Mouse (Mus musculus) ES-E14 (cell line): Measurements from ENCODE around the gene Cdca7l. TPM values are rescaled to one million over a fixed set of nuclear protein-coding genes. Genes with fewer than 3 reads are reported as not detected.
A peak's percentile ranks its signal among the peaks of the same experiment; 100 is the strongest.

Source experiments
- DNase-seq: peaks from one replicate; pipeline ENCODE4 v3.0.0-alpha.2; 2013; ENCODE audit warnings: low read depth, low spot score
- H3K27ac ChIP-seq: 2 replicates; pipeline ENCODE4 v1.5.1; 2012; ENCODE audit warnings: low read depth, mild to moderate bottlenecking, low read length, moderate library complexity, mixed read lengths; ENCODE audit not compliant: poor library complexity, insufficient read depth, severe bottlenecking
- H3K36me3 ChIP-seq: 2 replicates; pipeline ENCODE4 v1.6.1; 2012; ENCODE audit warnings: mild to moderate bottlenecking, low read length, moderate library complexity, mixed read lengths; ENCODE audit not compliant: control insufficient read depth, poor library complexity, insufficient read depth, severe bottlenecking
- H3K4me1 ChIP-seq, 2 experiments: fragments of 150-350 bp in 1 of 2; sonication (generic) in 1 of 2; 2 replicates each; pipeline ENCODE4 v1.6.1; 2012; ENCODE audit warnings: low read length in 2 of 2, mild to moderate bottlenecking in 1 of 2, mixed read lengths in 1 of 2; ENCODE audit not compliant: control insufficient read depth in 2 of 2, insufficient read depth in 2 of 2, poor library complexity in 1 of 2
- H3K4me3 ChIP-seq, 2 experiments: fragments of 150-350 bp in 1 of 2; sonication (generic) in 1 of 2; 2 replicates each; pipeline ENCODE4 v1.5.1; 2012; ENCODE audit warnings: low read length in 2 of 2, low read depth in 1 of 2, mild to moderate bottlenecking in 1 of 2, mixed read lengths in 1 of 2; ENCODE audit not compliant: insufficient read depth in 1 of 2, poor library complexity in 1 of 2, severe bottlenecking in 1 of 2
- H3K9ac ChIP-seq: 2 replicates; pipeline ENCODE4 v1.6.1; 2012; ENCODE audit warnings: low read depth, mild to moderate bottlenecking, low read length, mixed read lengths; ENCODE audit not compliant: poor library complexity, insufficient read depth, severe bottlenecking
- H3K9me3 ChIP-seq: fragments of 150-350 bp; sonication (generic); 2 replicates; pipeline ENCODE4 v1.6.1; 2012; ENCODE audit warnings: low read depth, mild to moderate bottlenecking, low read length; ENCODE audit not compliant: control insufficient read depth, insufficient read depth
- CHD2 ChIP-seq: IDR thresholded peaks from 2 replicates; pipeline ENCODE4 v1.6.1; 2014; ENCODE audit warnings: mild to moderate bottlenecking, low read depth, low read length, inconsistent platforms
- HCFC1 ChIP-seq: IDR thresholded peaks from 2 replicates; pipeline ENCODE4 v1.6.1; 2012; ENCODE audit warnings: low read length, inconsistent platforms, borderline replicate concordance; ENCODE audit not compliant: insufficient read depth
- MAFK ChIP-seq: IDR thresholded peaks from 2 replicates; pipeline ENCODE4 v1.6.1; 2014; ENCODE audit warnings: mild to moderate bottlenecking, low read depth, low read length, inconsistent platforms; ENCODE audit not compliant: insufficient read depth
- ZC3H11A ChIP-seq: IDR thresholded peaks from 2 replicates; pipeline ENCODE4 v1.6.1; 2012; ENCODE audit warnings: low read depth, mild to moderate bottlenecking, inconsistent platforms, low read length, borderline replicate concordance
- ZNF384 ChIP-seq: IDR thresholded peaks from 2 replicates; pipeline ENCODE4 v1.6.1; 2012; ENCODE audit warnings: low read depth, low read length, inconsistent platforms
- in situ Hi-C, 2 experiments: fragments of 600-800 bp; cut with MboI; formaldehyde crosslinking; loops; one replicate each; pipeline ENCODE4 v1.15.1; 2025; ENCODE audit warnings: low sequenced_read_pairs in 2 of 2, inconsistent platforms in 1 of 2; ENCODE audit not compliant: unreplicated experiment in 2 of 2
- total RNA-seq: library from RNA; depleted of rRNA; stranded (reverse); fragments of 300-350 nt; gene quantifications from 2 replicates; pipeline ENCODE4 v1.2.3, GENCODE M21; 2012

Gene Cdca7l
- total RNA-seq, 1 experiment: 20.5 TPM

DNA sequence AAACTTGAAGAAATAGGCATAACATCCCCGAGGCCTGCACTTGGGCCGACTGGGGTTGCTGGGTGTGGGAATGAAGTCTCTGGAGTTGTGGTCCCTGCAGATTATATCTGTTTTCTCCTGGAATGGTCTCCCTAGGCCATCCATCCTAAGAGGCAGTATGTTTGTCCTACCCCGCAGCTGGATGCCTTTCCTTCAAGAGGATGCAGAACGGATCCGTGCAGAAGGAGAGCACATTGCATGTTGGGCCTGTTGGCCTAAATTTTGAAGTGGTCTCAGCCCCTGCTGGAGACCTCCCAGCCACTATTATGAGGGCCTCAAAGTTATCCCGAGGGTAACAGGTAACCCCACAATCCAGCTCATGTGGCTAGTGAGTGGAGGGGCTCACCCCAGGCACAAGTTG is 44.5 kb downstream of the Cdca7l start:
- TF ChIP-seq CHD2 (no peak), ZC3H11A (no peak), ZNF384 (no peak), HCFC1 (no peak), MAFK (no peak)
- H3K36me3 ChIP-seq: no peaks in the 10 kb centered on the region

DNA sequence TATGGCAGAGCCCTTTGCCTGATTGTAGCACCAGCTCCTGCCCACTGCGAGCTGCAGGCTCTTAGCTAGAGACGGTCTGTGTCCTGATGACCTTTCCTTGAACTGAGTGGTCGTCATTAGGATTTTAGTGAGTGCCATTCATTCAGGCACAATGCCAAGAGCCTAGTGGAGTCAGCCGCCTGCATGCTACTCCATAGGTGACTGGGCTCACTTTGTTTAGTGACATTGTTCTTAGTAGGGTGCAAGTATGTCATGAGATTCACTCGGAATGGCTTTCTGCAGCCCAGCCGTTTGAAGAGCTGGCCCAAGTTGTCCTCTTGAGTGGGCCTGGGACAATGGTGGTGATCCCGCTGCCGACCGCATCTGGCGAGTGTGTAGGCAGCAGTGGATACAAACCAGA is 46.4 kb downstream of the Cdca7l start:
- H3K9me3 ChIP-seq: no peaks in the 10 kb centered on the region
- DNase-seq: no peak
- no peak overlapping the region for H3K4me3 ChIP-seq
- TF ChIP-seq ZC3H11A: no peak
- TF ChIP-seq CHD2: no peak
- TF ChIP-seq HCFC1: no peak
- TF ChIP-seq ZNF384: no peak
- no peak for TF ChIP-seq MAFK
- peaks cover 0 to 3% of the 10 kb centered on the region in 2 experiments; a peak in 1 of 4 replicates for H3K4me1 ChIP-seq
- no peak overlapping the region for H3K9ac ChIP-seq
- in situ Hi-C loops: no loop called here
- H3K36me3 ChIP-seq: no peaks in the 10 kb centered on the region
- H3K27ac ChIP-seq: no peak overlapping the region

More for the DNA sequence above, 44.5 kb downstream of the Cdca7l start:
- Histone ChIP-seq H3K9me3 (no peaks in the 10 kb centered on the region), H3K4me3 (no peak overlapping the region), H3K9ac (no peak overlapping the region), H3K27ac (no peak overlapping the region), H3K4me1 (peaks cover 0 to 3% of the 10 kb centered on the region in 2 experiments; a peak in 1 of 4 replicates)
- no peak for DNase-seq
- in situ Hi-C loops: no loop called here

- no peaks in the 10 kb centered on the region for H3K9me3 ChIP-seq
- no peaks in the 10 kb centered on the region for H3K36me3 ChIP-seq
- no peak overlapping the region for H3K27ac ChIP-seq
- in situ Hi-C loops: no loop called here
- DNase-seq: peak; percentile 49
- H3K4me3 ChIP-seq: no peak overlapping the region
- H3K4me1 ChIP-seq: peaks cover 0 to 3% of the 10 kb centered on the region in 2 experiments; a peak in 1 of 4 replicates
- no peak overlapping the region for H3K9ac ChIP-seq
- TF ChIP-seq ZNF384 (no peak), MAFK (no peak), HCFC1 (no peak), CHD2 (no peak)
These were observed 49.2 kb downstream of the Cdca7l start for GRCm38 (mm10) chr12:117853316-117853715.

DNA sequence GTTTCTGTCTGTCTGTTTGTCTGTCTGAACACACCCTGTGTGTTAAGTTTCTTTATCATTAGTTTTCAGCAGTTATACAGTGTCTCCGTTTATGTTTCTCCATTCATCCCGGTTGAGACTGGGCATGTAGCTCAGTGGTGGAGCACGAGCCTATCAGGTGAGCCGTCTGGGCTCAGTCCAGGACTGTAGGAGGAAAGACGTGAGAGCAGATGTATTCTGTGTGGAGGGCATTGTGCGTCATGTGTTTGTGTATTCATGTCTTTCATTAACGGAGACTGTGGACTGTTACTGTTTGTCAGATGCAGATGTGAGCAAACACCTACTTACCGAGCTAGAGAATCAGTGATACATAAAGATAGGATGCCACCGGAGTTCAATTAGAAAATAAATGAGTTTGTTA is 52.9 kb downstream of the Cdca7l start:
- no peaks in the 10 kb centered on the region for H3K36me3 ChIP-seq
- H3K4me1 ChIP-seq: no peaks in the 10 kb centered on the region
- no peak for DNase-seq
- no peak overlapping the region for H3K9ac ChIP-seq
- no peaks in the 10 kb centered on the region for H3K9me3 ChIP-seq
- TF ChIP-seq CHD2 (no peak), HCFC1 (no peak), MAFK (no peak), ZC3H11A (no peak), ZNF384 (no peak)
- no peak overlapping the region for H3K4me3 ChIP-seq
- H3K27ac ChIP-seq: no peak overlapping the region
- in situ Hi-C loops: no loop called here

DNA sequence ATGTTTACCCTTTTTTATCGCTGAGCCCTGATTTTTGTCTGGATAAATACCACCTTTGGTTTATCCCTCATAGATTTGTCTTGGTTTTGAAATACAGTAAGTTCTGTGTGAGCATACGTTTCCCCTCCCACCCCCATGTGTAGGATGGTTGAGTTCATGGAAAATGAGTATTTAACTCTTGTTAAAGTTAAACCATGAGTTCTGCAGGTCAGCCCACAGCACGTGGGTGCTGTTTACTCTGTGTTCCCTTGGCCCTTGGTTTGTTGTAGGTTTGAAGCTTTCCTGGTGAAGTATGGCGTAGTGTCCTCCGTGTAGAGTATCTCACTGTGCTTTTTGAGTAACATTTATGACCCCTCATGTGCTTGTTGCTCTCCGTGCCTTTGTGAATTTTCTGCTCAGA is 53.8 kb downstream of the Cdca7l start:
- no peak overlapping the region for H3K27ac ChIP-seq
- H3K4me1 ChIP-seq: no peaks in the 10 kb centered on the region
- H3K9me3 ChIP-seq: no peaks in the 10 kb centered on the region
- TF ChIP-seq CHD2 (no peak), ZC3H11A (no peak), ZNF384 (no peak), HCFC1 (no peak), MAFK (no peak)
- H3K9ac ChIP-seq: no peak overlapping the region
- in situ Hi-C loops: no loop called here
- H3K4me3 ChIP-seq: no peak overlapping the region
- no peaks in the 10 kb centered on the region for H3K36me3 ChIP-seq
- DNase-seq: no peak
